Mouse (Mus musculus) kidney, embryonic 15.5 days (tissue): ENCODE measurements around the gene Tmtc1. TPM values are rescaled to one million over a fixed set of nuclear protein-coding genes. Genes with fewer than 3 reads are reported as not detected.

Source experiments
- ATAC-seq: fragments of 200-750 bp; cut with Nextera tagmentation; replicated peaks from 2 replicates; pipeline ENCODE4 v1.8.0; 2017; ENCODE audit warnings: moderate TSS enrichment; ENCODE audit not compliant: low FRiP score
- H3K27ac ChIP-seq: fragments of 300-500 bp; sonication (generic); 2 replicates; pipeline ENCODE4 v1.5.1; 2015; ENCODE audit warnings: mild to moderate bottlenecking, inconsistent platforms
- H3K27me3 ChIP-seq: fragments of 300-500 bp; sonication (generic); 2 replicates; pipeline ENCODE4 v1.6.1; 2015; ENCODE audit warnings: inconsistent platforms
- H3K36me3 ChIP-seq: fragments of 300-500 bp; sonication (generic); 2 replicates; pipeline ENCODE4 v1.6.1; 2015; ENCODE audit warnings: inconsistent platforms
- H3K4me1 ChIP-seq: fragments of 300-500 bp; sonication (generic); 2 replicates; pipeline ENCODE4 v1.6.1; 2015; ENCODE audit warnings: inconsistent platforms
- H3K4me2 ChIP-seq: fragments of 300-500 bp; sonication (generic); 2 replicates; pipeline ENCODE4 v1.6.1; 2015; ENCODE audit warnings: moderate library complexity, mild to moderate bottlenecking, inconsistent platforms
- H3K4me3 ChIP-seq: fragments of 300-500 bp; sonication (generic); replicated peaks from 2 replicates; pipeline ENCODE4 v1.5.1; 2015; ENCODE audit warnings: mild to moderate bottlenecking, inconsistent platforms
- H3K9ac ChIP-seq: fragments of 300-500 bp; sonication (generic); 2 replicates; pipeline ENCODE4 v1.6.1; 2015; ENCODE audit warnings: mild to moderate bottlenecking, inconsistent platforms
- H3K9me3 ChIP-seq: fragments of 300-500 bp; sonication (generic); replicated peaks from 2 replicates; pipeline ENCODE4 v1.6.1; 2016; ENCODE audit warnings: inconsistent platforms
- WGBS: fragments of 180-500 bp; shearing (Covaris S2); methylation state at CpG from one replicate; pipeline ENCODE4 v1.1.7; 2015; ENCODE audit warnings: mixed read lengths; 5-methylcytosine and 5-hydroxymethylcytosine counted together
- polyA plus RNA-seq: library from polyadenylated mRNA; unstranded; fragments of >200 nt; fragmentation: Nextera tagmentation; extraction: Ambion mirVana; gene quantifications from 2 replicates; pipeline ENCODE4 v1.2.1, GENCODE M21; 2015

Gene Tmtc1
- polyA plus RNA-seq, 1 experiment from 2014 or later = 2.0 TPM

DNA sequence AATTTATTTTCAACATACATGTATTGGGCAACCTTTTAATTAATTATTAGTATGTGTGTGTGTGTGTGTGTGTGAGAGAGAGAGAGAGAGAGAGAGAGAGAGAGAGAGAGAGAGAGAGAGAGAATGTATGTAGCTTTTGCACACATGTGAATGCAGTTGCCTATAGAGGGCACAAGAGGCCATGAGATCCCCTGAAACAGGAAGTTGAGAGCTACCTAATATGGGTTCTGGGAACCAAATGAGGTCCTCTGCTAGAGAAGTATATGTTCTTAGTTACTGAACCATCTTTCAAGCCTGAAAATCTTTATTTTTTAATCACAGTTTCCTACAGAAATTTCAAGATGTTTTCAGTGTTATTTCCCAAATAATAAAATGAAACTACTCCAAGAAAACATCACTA lies 30.6 kb downstream of the Tmtc1 start:
- Histone ChIP-seq H3K4me3 (no peak overlapping the region), H3K4me2 (no peak overlapping the region), H3K9ac (no peak overlapping the region), H3K4me1 (0 out of 2 replicates have a peak, but pooled peaks cover 3% of the 10 kb centered on the region), H3K27ac (no peak overlapping the region), H3K36me3 (no peaks in the 10 kb centered on the region), H3K27me3 (no peaks in the 10 kb centered on the region), H3K9me3 (no peaks in the 10 kb centered on the region)
- no peak for ATAC-seq

DNA sequence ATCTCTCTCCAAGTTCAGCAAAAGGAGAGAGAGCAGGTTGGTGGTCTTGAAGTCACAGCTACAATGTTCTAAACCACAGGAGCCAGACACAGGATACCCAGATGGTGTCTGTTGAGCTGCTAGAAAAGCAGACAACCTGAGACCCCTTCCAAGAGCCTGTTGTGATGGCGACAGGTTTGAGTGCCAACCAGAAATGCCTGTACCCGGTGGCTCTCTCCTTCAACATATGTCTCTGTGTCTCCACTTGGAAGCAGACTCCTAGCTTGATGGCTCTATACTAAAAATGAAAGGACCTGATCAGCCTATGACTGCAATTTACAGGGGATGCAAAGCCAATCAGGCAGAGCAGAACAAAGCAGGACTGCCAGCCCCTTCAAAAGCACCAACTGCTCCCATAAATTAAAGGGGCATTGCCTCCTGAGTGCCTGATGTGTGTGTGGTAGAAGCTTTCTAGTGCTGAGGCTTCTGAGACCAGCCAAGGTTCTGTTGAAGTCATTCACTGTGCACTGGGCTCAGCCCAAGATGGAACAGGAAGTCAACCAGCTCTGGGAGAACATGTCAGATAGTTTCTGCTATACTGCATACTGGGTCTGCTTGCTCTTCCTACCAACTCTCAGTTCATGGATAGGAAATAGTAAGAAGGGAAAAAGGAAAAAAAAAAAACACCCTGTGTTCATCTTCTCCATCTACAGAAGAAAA lies 37.2 kb downstream of the Tmtc1 start:
- H3K27ac ChIP-seq = no peak overlapping the region
- no peak overlapping the region for H3K9ac ChIP-seq
- H3K36me3 ChIP-seq = no peaks in the 10 kb centered on the region
- WGBS = 71% methylated on average over 2 of the region's 2 CpGs
- no peak overlapping the region for H3K4me2 ChIP-seq
- H3K4me1 ChIP-seq = 0 out of 2 replicates have a peak, but pooled peaks cover 3% of the 10 kb centered on the region
- H3K27me3 ChIP-seq = no peaks in the 10 kb centered on the region
- ATAC-seq = no peak
- no peak overlapping the region for H3K4me3 ChIP-seq
- H3K9me3 ChIP-seq = no peaks in the 10 kb centered on the region

DNA sequence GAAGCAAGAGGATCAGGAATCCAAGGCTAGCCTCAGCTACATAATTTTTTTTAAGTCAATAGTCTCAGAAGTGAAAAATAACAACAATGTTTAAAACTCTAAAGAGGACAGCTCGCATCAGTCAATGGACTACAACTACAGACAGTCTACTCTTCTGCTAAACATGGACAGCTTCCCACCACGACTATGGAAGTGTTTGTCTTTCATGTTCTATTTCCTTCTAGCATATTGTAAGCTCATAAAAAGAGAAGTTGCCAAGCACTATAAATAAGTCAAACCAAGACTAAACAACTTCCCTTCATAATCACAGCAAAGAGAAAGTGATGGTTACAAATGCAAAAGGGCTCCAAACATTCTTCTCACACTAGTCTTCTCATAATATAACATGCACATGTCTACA lies 38.6 kb downstream of the Tmtc1 start:
- no peaks in the 10 kb centered on the region for H3K9me3 ChIP-seq
- H3K27ac ChIP-seq = no peak overlapping the region
- no peak overlapping the region for H3K4me2 ChIP-seq
- no peaks in the 10 kb centered on the region for H3K36me3 ChIP-seq
- no peak for ATAC-seq
- H3K4me3 ChIP-seq = no peak overlapping the region
- 59% methylated on average over 2 of the region's 2 CpGs for WGBS
- no peak overlapping the region for H3K9ac ChIP-seq
- 0 out of 2 replicates have a peak, but pooled peaks cover 3% of the 10 kb centered on the region for H3K4me1 ChIP-seq
- H3K27me3 ChIP-seq = no peaks in the 10 kb centered on the region

DNA sequence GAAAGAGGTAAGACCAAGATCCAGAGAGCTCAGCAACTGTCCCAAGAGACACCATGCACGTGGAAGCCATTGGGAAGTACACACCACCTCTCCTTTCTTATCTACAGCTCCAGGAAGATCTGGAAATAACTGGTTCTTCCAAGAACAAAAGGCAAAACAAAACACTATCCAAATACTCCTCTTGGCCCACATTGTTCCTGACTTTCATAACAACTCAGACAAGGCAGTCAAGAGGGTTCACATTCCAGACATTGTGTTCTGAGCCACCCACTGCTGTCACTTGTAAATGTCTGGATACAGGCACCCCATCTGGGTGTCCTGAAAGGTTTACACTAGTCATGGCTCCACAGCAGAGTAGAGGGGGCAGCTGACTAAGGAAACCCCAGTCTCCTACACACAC lies 39.7 kb downstream of the Tmtc1 start:
- no peaks in the 10 kb centered on the region for H3K27me3 ChIP-seq
- no peaks in the 10 kb centered on the region for H3K9me3 ChIP-seq
- no peaks in the 10 kb centered on the region for H3K36me3 ChIP-seq
- H3K9ac ChIP-seq = no peak overlapping the region
- WGBS = 18% methylated on average over 1 of the region's 1 CpGs
- 0 out of 2 replicates have a peak, but pooled peaks cover 3% of the 10 kb centered on the region for H3K4me1 ChIP-seq
- 0 out of 2 replicates have a peak overlapping the region, but pooled peaks have one; percentile 19 for H3K27ac ChIP-seq
- no peak for ATAC-seq
- no peak overlapping the region for H3K4me3 ChIP-seq
- H3K4me2 ChIP-seq = no peak overlapping the region

DNA sequence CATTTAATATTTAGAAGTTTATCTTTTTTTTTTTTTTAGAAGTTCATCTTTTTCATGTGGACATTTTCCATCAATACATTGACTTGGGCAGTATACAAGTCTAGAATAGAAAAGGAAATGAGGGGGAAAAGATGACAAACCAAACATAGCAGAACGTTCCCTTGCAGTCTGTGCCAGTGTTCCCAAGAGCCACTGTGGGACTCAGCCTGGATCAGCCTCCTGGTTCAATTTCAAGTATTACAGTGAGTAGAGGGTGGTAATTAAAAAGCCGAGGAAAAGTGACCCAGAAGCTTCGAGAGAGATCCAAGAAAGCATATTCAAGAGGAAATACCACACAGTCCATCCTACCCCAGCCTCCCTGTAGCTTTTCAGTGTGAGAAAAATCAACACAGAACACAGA lies 40.4 kb downstream of the Tmtc1 start:
- no peak overlapping the region for H3K9ac ChIP-seq
- no peaks in the 10 kb centered on the region for H3K4me1 ChIP-seq
- H3K9me3 ChIP-seq = no peaks in the 10 kb centered on the region
- H3K27me3 ChIP-seq = no peaks in the 10 kb centered on the region
- no peak overlapping the region for H3K27ac ChIP-seq
- H3K4me2 ChIP-seq = no peak overlapping the region
- WGBS = 54% methylated on average over 3 of the region's 3 CpGs
- ATAC-seq = no peak
- no peaks in the 10 kb centered on the region for H3K36me3 ChIP-seq
- H3K4me3 ChIP-seq = no peak overlapping the region

DNA sequence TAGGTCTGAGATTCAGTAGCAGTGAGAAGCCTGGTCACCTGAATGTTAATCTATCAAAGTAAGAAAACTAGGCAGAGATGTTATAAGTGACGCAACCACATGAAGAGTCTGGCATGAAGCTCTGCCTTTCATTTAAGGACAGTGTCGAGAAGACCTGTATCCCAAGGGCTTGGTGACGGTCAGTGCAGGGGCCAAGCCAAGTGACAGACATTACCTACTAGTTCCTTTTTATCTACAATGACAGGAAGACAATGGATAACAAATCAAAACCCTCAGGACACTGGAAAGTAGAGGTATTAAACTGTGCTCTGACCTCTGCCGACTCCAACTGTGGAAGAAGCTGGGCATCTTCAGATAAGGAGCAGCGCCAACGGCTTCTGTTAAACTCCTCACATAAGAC lies 43.2 kb downstream of the Tmtc1 start:
- Histone ChIP-seq H3K4me2 (no peak overlapping the region), H3K9me3 (no peaks in the 10 kb centered on the region), H3K27me3 (no peaks in the 10 kb centered on the region), H3K27ac (no peak overlapping the region), H3K36me3 (no peaks in the 10 kb centered on the region), H3K9ac (no peak overlapping the region), H3K4me1 (no peaks in the 10 kb centered on the region), H3K4me3 (no peak overlapping the region)
- no peak for ATAC-seq
- WGBS = 93% methylated on average over 6 of the region's 6 CpGs

DNA sequence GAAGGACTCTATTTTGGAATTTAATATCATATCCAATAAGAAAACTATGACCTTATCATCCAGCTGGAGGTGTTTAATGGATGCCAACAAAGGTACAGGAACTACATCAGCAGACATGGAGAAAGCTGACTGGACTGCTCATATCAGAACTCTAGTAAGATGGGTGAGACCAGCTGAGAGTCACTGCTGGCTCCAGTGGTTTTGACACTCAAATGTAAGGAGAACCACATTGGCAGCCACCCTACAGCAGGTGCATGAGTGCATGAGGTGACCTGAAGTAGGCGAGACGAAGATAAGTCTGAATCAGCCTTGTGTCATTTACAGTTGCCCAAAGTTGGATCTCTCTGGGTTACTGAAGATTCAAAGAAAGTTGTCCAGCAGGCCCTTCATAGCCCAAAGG lies 44.6 kb downstream of the Tmtc1 start:
- no peak overlapping the region for H3K27ac ChIP-seq
- no peak for ATAC-seq
- 99% methylated on average over 2 of the region's 2 CpGs for WGBS
- H3K4me2 ChIP-seq = no peak overlapping the region
- H3K27me3 ChIP-seq = no peaks in the 10 kb centered on the region
- H3K9ac ChIP-seq = no peak overlapping the region
- H3K4me3 ChIP-seq = no peak overlapping the region
- no peaks in the 10 kb centered on the region for H3K36me3 ChIP-seq
- no peaks in the 10 kb centered on the region for H3K4me1 ChIP-seq
- H3K9me3 ChIP-seq = no peaks in the 10 kb centered on the region

DNA sequence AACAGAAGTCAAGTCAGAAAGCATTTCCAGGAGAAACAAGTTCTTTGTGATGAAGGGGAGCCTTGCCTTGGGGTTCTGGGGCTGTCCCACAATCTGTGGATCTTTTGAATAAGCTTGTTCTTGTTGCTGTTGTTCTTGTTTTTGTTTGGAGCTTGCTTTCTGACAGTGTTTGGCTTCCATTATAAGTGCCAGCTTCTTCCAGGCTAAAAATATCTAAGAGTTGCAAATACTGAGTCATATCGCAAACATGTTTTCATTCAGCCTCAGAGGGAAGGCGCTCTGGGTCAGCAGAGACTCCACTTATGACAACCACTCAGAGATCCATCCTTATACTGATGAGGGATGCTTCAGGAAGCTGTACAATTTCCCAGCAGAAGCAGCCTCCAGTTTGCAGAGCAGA lies 45.3 kb downstream of the Tmtc1 start:
- H3K36me3 ChIP-seq = no peaks in the 10 kb centered on the region
- H3K9ac ChIP-seq = no peak overlapping the region
- no peaks in the 10 kb centered on the region for H3K9me3 ChIP-seq
- no peak overlapping the region for H3K4me2 ChIP-seq
- no peak for ATAC-seq
- no peaks in the 10 kb centered on the region for H3K27me3 ChIP-seq
- 83% methylated on average over 2 of the region's 2 CpGs for whole genome bisulfite sequencing
- H3K4me1 ChIP-seq = no peaks in the 10 kb centered on the region
- H3K27ac ChIP-seq = no peak overlapping the region
- H3K4me3 ChIP-seq = no peak overlapping the region

DNA sequence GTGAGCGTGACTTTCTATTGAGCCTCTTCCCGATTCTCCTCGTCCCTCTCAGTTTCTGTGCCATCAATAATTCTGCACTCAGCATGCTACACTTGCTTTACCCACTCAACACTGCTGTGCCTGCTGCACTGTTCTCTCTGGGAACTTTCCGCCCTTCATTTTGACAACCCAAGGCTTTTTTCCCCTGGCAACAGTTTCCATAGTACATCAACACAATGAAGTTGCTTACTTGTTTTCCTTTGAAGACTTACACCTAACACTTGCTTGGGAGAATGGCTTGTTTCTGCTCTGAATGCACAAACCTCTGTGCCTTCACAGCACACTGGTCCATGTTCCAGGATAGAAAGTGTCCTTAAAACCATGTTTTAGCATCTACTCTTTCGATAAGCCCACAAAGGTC lies 46.9 kb downstream of the Tmtc1 start:
- Histone ChIP-seq H3K9me3 (no peaks in the 10 kb centered on the region), H3K9ac (no peak overlapping the region), H3K36me3 (no peaks in the 10 kb centered on the region), H3K27me3 (no peaks in the 10 kb centered on the region), H3K4me2 (no peak overlapping the region), H3K4me1 (peaks cover 5% of the 10 kb centered on the region), H3K27ac (no peak overlapping the region), H3K4me3 (no peak overlapping the region)
- no peak for ATAC-seq
- 90% methylated on average over 5 of the region's 5 CpGs for WGBS

DNA sequence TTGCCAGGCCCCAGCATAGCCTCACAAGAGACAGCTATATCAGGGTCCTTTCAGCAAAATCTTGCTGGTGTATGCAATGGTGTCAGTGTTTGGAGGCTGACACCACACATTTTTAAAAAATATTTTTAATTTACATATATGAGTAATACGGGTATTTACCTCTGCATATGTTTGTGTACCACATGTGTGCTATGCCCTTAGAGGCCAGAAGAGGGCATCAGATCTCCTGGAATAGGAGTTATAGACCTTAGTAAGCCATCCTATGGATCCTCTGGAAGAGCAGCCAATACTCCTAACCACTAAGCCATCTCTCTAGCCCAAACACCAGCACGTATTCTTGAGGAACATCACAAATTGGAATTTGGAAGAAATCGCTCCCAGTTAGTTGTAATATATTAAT lies 48.9 kb downstream of the Tmtc1 start:
- Histone ChIP-seq H3K9me3 (no peaks in the 10 kb centered on the region), H3K27ac (no peak overlapping the region), H3K4me2 (no peak overlapping the region), H3K4me3 (no peak overlapping the region), H3K9ac (no peak overlapping the region), H3K36me3 (no peaks in the 10 kb centered on the region), H3K4me1 (peaks cover 16% of the 10 kb centered on the region), H3K27me3 (no peaks in the 10 kb centered on the region)
- 92% methylated on average over 3 of the region's 3 CpGs for WGBS
- no peak for ATAC-seq

DNA sequence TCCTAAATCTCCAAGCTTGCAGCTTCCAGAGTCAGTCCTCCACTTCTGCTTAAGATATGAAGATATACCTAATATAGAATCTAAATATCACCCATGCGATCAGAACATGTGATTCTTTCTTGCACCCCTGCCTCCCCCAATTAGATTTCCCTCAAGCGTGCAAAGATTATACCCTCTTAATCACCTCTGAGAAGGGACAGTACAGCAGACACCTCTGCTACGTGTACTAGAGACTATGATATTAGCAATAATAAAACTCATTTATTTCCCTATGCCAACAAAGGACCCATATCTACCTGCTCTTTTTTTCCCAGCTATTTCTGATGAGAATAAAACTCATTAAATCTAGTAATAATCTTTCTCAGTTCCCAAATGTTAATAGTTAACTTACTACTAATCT lies 49.9 kb downstream of the Tmtc1 start:
- H3K36me3 ChIP-seq = no peaks in the 10 kb centered on the region
- no peaks in the 10 kb centered on the region for H3K9me3 ChIP-seq
- no peak overlapping the region for H3K27ac ChIP-seq
- H3K4me3 ChIP-seq = no peak overlapping the region
- no peak overlapping the region for H3K9ac ChIP-seq
- WGBS = 65% methylated on average over 3 of the region's 3 CpGs
- H3K27me3 ChIP-seq = no peaks in the 10 kb centered on the region
- no peak for ATAC-seq
- H3K4me2 ChIP-seq = no peak overlapping the region
- H3K4me1 ChIP-seq = peaks cover 16% of the 10 kb centered on the region

DNA sequence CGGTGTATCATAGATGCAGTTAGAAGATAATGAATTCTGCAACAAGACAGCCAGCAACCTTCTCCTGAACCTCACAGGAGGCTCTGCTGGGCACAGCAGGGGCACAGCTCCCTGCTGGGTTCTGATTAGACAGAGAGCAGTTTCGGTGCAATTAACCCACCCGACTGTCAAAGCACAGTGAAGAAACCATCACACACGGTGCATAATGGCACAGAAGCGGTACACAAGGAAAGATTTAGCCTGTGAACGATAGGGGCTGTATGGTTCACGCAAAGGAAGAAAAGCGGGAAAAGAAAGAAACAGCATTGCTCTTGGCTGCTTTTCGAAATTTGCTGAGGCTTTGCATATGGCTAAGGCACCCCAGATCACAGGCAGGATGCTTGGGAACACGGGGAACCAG lies 52.0 kb downstream of the Tmtc1 start:
- H3K27ac ChIP-seq = peak overlapping the region; percentile 77
- H3K9ac ChIP-seq = no peak overlapping the region
- no peaks in the 10 kb centered on the region for H3K27me3 ChIP-seq
- WGBS = 31% methylated on average over 10 of the region's 10 CpGs
- ATAC-seq = no peak
- H3K4me2 ChIP-seq = no peak overlapping the region
- H3K9me3 ChIP-seq = no peaks in the 10 kb centered on the region
- no peak overlapping the region for H3K4me3 ChIP-seq
- H3K36me3 ChIP-seq = no peaks in the 10 kb centered on the region
- H3K4me1 ChIP-seq = peaks cover 21% of the 10 kb centered on the region

DNA sequence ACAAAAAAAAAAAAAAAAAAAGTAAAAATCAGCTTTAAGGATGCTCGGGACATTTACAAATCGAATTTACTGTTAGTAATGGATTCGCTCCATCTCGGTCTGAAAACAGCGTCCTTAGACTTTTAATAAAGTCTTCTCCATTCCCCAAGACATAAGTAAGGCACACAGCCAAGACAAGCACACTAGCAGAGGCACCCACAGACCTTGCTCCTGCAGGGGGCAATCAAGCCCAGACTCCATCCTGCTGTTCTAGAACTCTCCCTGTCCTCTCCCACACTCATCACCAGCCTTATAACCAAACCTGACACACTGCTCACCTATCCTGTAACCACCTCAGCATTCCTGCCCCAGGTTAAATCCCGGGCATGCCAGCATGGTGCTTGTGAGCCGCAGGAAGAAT lies 52.9 kb downstream of the Tmtc1 start:
- 62% methylated on average over 7 of the region's 7 CpGs for WGBS
- Histone ChIP-seq H3K9me3 (no peaks in the 10 kb centered on the region), H3K27me3 (no peaks in the 10 kb centered on the region), H3K27ac (peak overlapping the region; percentile 77), H3K4me2 (no peak overlapping the region), H3K9ac (no peak overlapping the region), H3K4me1 (peaks cover 21% of the 10 kb centered on the region), H3K36me3 (no peaks in the 10 kb centered on the region), H3K4me3 (no peak overlapping the region)
- ATAC-seq = peak; percentile 70; the same call in 1 of the 2 replicates
